In the genomic region with DNA sequence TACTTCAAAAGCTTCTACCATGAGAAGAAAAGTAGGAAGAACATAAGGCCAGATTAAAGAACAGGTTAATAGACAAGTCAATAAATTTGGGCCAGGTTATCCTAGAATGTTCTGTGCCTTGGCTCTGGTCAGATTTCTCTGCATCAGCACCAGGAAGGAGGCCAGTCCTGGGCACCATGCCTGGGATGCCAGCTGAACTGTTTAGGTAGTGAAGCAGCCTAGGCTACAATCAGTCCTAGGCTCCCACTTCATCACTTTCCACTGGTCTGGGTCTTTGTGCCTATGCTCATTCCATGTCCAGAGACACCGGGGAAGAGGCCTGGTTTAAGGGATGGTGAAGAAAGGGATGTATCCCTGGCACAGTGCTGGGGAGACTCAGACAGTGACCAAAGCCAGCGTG, we compare ENCODE assay signal across 20 mouse cellular contexts.
"Had no signal": no experiment of that assay in that cellular context is flagged by ENCODE, and none has a peak within 500 bp of the region (broad histone marks: within the 10 kb centered on the region; RNA-seq: fewer than 3 reads in every experiment).

No protein-coding gene starts in this region.

- ATAC-seq: liver, embryonic 12.5 days had no signal

- DNase-seq: kidney, adult 18-20 months; kidney, adult 9 months; kidney, postnatal 14 days; kidney, postnatal 4 days; liver; lung, adult 18-20 months; lung, postnatal 10 days; lung, postnatal 36 days; midbrain, embryonic 14.5 days; thymus, postnatal 25 days had no signal

- H3K9ac ChIP-seq: limb, embryonic 13.5 days; liver, embryonic 12.5 days; liver, embryonic 15.5 days; lung, embryonic 15.5 days; neural tube, embryonic 13.5 days had no signal

- H3K9me3 ChIP-seq: limb, embryonic 10.5 days; limb, embryonic 13.5 days; liver, embryonic 12.5 days; liver, embryonic 15.5 days; lung, embryonic 15.5 days; megakaryocyte, embryonic 14.5 days; midbrain, embryonic 10.5 days; neural tube, embryonic 13.5 days had no signal

- H3K27ac ChIP-seq: left cerebral cortex, adult 2 months; limb, embryonic 10.5 days; limb, embryonic 13.5 days; liver, embryonic 12.5 days; liver, embryonic 15.5 days; lung, embryonic 15.5 days; midbrain, embryonic 10.5 days; neural tube, embryonic 13.5 days; stomach, postnatal 0 days had no signal

- H3K4me2 ChIP-seq: limb, embryonic 13.5 days; liver, embryonic 12.5 days; liver, embryonic 15.5 days; lung, embryonic 15.5 days; neural tube, embryonic 13.5 days had no signal

- H3K4me3 ChIP-seq: left cerebral cortex, adult 2 months; limb, embryonic 10.5 days; limb, embryonic 13.5 days; liver, embryonic 12.5 days; liver, embryonic 15.5 days; lung, embryonic 15.5 days; megakaryocyte, embryonic 14.5 days; midbrain, embryonic 10.5 days; neural tube, embryonic 13.5 days had no signal

- H3K27me3 ChIP-seq: limb, embryonic 13.5 days; liver, embryonic 12.5 days; liver, embryonic 15.5 days; lung, embryonic 15.5 days; megakaryocyte, embryonic 14.5 days; neural tube, embryonic 13.5 days had no signal
